Mouse (Mus musculus) gastrocnemius, postnatal 36 days (tissue): ENCODE results near the gene Fam71e2. TPM values are rescaled to one million over a fixed set of nuclear protein-coding genes. Genes with fewer than 3 reads are reported as not detected.

Experiments
- DNase-seq, 2 experiments: peaks; one replicate each; pipeline ENCODE4 v3.0.0; 2022
- intact Hi-C: fragments of 180-260 bp; cut with DNase I; formaldehyde crosslinking; loops from one replicate; pipeline ENCODE4 v1.15.1; 2025
- total RNA-seq, 2 experiments: library from RNA; stranded (reverse); gene quantifications; 2 replicates each; pipeline ENCODE4 v1.2.3; 2021

The Fam71e2 gene
- total RNA-seq, 2 experiments from 2014 or later: not detected

GRCm38 (mm10) chr7:4741672-4742481, 29.2 kb downstream of the Fam71e2 start:
- no peak for DNase-seq
- intact Hi-C loops: loop anchor here (2.0 kb wide), 2 partner anchors 47 to 57 kb away; partner anchors contain the start of genes Hspbp1 and Tmem238

- DNase-seq: peak; percentile 43 to 58
- intact Hi-C loops: loop anchor here (2.0 kb wide), 2 partner anchors 48 to 56 kb away; partner anchors contain the start of genes Hspbp1 and Tmem238
Observed at GRCm38 (mm10) chr7:4741151-4741550, 30.0 kb downstream of the Fam71e2 start.

- DNase-seq: no peak
- intact Hi-C loops: loop anchor here (2.0 kb wide), 2 partner anchors 48 to 56 kb away; partner anchors contain the start of genes Hspbp1 and Tmem238
Observed at GRCm38 (mm10) chr7:4740309-4740727, 30.8 kb downstream of the Fam71e2 start.

- DNase-seq: peak; percentile 94 to 96
- intact Hi-C loops: loop anchor here (2.0 kb wide), 2 partner anchors 49 to 55 kb away; partner anchors contain the start of genes Hspbp1 and Tmem238
Observed at GRCm38 (mm10) chr7:4739544-4740275, 31.4 kb downstream of the Fam71e2 start, which contains the start of gene Kmt5c. TSS of gene Kmt5c (plus strand) at chr7:4740115.

- intact Hi-C loops: no loop called here
Observed at GRCm38 (mm10) chr7:4739041-4739543, 32.0 kb downstream of the Fam71e2 start.

GRCm38 (mm10) chr7:4732968-4733392, 38.1 kb downstream of the Fam71e2 start:
- intact Hi-C loops: no loop called here

More at GRCm38 (mm10) chr7:4739041-4739543, 32.0 kb downstream of the Fam71e2 start:
- DNase-seq: no peak

GRCm38 (mm10) chr7:4731090-4731489, 40.0 kb downstream of the Fam71e2 start:
- no peak for DNase-seq
- intact Hi-C loops: no loop called here

More at GRCm38 (mm10) chr7:4732968-4733392, 38.1 kb downstream of the Fam71e2 start:
- DNase-seq: no peak

GRCm38 (mm10) chr7:4725169-4725568, 45.9 kb downstream of the Fam71e2 start, which contains the start of gene Tmem150b:
TSS of gene Tmem150b (minus strand) at chr7:4725249.
- DNase-seq: no peak
- intact Hi-C loops: no loop called here

GRCm38 (mm10) chr7:4724359-4724758, 46.7 kb downstream of the Fam71e2 start:
- DNase-seq: no peak
- intact Hi-C loops: no loop called here

- no peak for DNase-seq
- intact Hi-C loops: no loop called here
Observed at GRCm38 (mm10) chr7:4723508-4723907, 47.6 kb downstream of the Fam71e2 start.

- intact Hi-C loops: no loop called here
- DNase-seq: no peak
Observed at GRCm38 (mm10) chr7:4719276-4719675, 51.8 kb downstream of the Fam71e2 start.

- intact Hi-C loops: no loop called here
- no peak for DNase-seq
Observed at GRCm38 (mm10) chr7:4716955-4717354, 54.1 kb downstream of the Fam71e2 start.

- intact Hi-C loops: no loop called here
- DNase-seq: no peak
Observed at GRCm38 (mm10) chr7:4712594-4712993, 58.5 kb downstream of the Fam71e2 start.

- intact Hi-C loops: no loop called here
- no peak for DNase-seq
Observed at GRCm38 (mm10) chr7:4705098-4705497, 66.0 kb downstream of the Fam71e2 start.

Other genes with a start within 250 kb of the Fam71e2 start
- under 1 TPM; 0.44 to 0.64 TPM for gene Tnni3, start 247.1 kb downstream of the Fam71e2 start, total RNA-seq
- not detected for gene Dnaaf3, start 238.8 kb downstream of the Fam71e2 start, total RNA-seq
- gene Syt5, start 223.8 kb downstream of the Fam71e2 start, total RNA-seq: not detected
- not detected for gene Ptprh, start 167.3 kb downstream of the Fam71e2 start, total RNA-seq
- gene Tmem86b, start 139.9 kb downstream of the Fam71e2 start, total RNA-seq: 1 to 10 TPM; 2.5 to 3.2 TPM
- gene Ppp6r1, start 112.3 kb downstream of the Fam71e2 start, total RNA-seq: 10 to 100 TPM; 40.2 to 42.4 TPM
- 10 to 100 TPM; 22.4 to 24.9 TPM for gene Hspbp1, start 86.2 kb downstream of the Fam71e2 start, total RNA-seq
- gene Brsk1, start 80.7 kb downstream of the Fam71e2 start, total RNA-seq: 1 to 10 TPM in 1 of 2 experiments, under 1 TPM in 1; 0.54 to 1.6 TPM
- gene Tmem150b, start 46.1 kb downstream of the Fam71e2 start, total RNA-seq: not detected
- 10 to 100 TPM in 1 of 2 experiments, 1 to 10 TPM in 1; 9.7 to 10.5 TPM for gene Kmt5c, start 31.2 kb downstream of the Fam71e2 start, total RNA-seq
- gene Cox6b2, start 18.2 kb downstream of the Fam71e2 start, total RNA-seq: 1 to 10 TPM; 1.4 to 1.9 TPM
- gene Il11, start 11.6 kb upstream of the Fam71e2 start, total RNA-seq: not detected
- gene Tmem190, start 11.6 kb upstream of the Fam71e2 start, total RNA-seq: not detected
- gene Tmem238, start 18.4 kb upstream of the Fam71e2 start, total RNA-seq: 1 to 10 TPM; 7.9 to 9.5 TPM
- gene Rpl28, start 21.6 kb upstream of the Fam71e2 start, total RNA-seq: 100 to 1,000 TPM; 431 to 514 TPM
- gene Ube2s, start 41.3 kb upstream of the Fam71e2 start, total RNA-seq: 10 to 100 TPM; 70.3 to 83.7 TPM
- gene Shisa7, start 73.4 kb upstream of the Fam71e2 start, total RNA-seq: not detected
- 1 to 10 TPM; 3.6 to 3.8 TPM for gene Isoc2b, start 99.0 kb upstream of the Fam71e2 start, total RNA-seq
- 10 to 100 TPM; 21.0 to 28.3 TPM for gene Isoc2a, start 105.9 kb upstream of the Fam71e2 start, total RNA-seq
- under 1 TPM; 0.20 TPM for gene Gm36210, start 135.2 kb upstream of the Fam71e2 start, total RNA-seq
- 1 to 10 TPM; 8.9 TPM for gene Zfp628, start 143.9 kb upstream of the Fam71e2 start, total RNA-seq
- 1 to 10 TPM; 2.5 to 3.2 TPM for gene Nat14, start 150.7 kb upstream of the Fam71e2 start, total RNA-seq
- 10 to 100 TPM in 1 of 2 experiments, 1 to 10 TPM in 1; 8.8 to 11.1 TPM for gene Ssc5d, start 154.5 kb upstream of the Fam71e2 start, total RNA-seq
- gene Sbk2, start 193.1 kb upstream of the Fam71e2 start, total RNA-seq: 10 to 100 TPM; 30.5 to 35.8 TPM
- 1 to 10 TPM; 1.6 to 1.7 TPM for gene Sbk3, start 199.9 kb upstream of the Fam71e2 start, total RNA-seq
- gene Zfp579, start 224.9 kb upstream of the Fam71e2 start, total RNA-seq: 1 to 10 TPM; 7.8 to 9.5 TPM
- gene Zfp524, start 243.1 kb upstream of the Fam71e2 start, total RNA-seq: 1 to 10 TPM; 6.9 TPM
- 10 to 100 TPM; 20.7 to 22.7 TPM for gene Fiz1, start 243.4 kb upstream of the Fam71e2 start, total RNA-seq
- not detected for gene Gm44973, start 244.2 kb upstream of the Fam71e2 start, total RNA-seq
- 10 to 100 TPM; 11.0 to 13.0 TPM for gene Zfp865, start 249.1 kb upstream of the Fam71e2 start, total RNA-seq
- gene Ccdc106, start 249.3 kb upstream of the Fam71e2 start, total RNA-seq: under 1 TPM in 1 of 2 experiments, not detected in 1; 0.20 TPM